Mouse (Mus musculus) myocyte (in vitro differentiated cells): ENCODE results near the gene Igsf3.

Experiments used
- CEBPB ChIP-seq: IDR thresholded peaks from 2 replicates; pipeline ENCODE4 v1.6.1; 2011; ENCODE audit warnings: mild to moderate bottlenecking, moderate library complexity; ENCODE audit not compliant: poor library complexity, insufficient read depth, severe bottlenecking
- MAX ChIP-seq: IDR thresholded peaks from one replicate; pipeline ENCODE4 v1.6.1; 2011; ENCODE audit warnings: low read depth, mild to moderate bottlenecking, control low read depth
- MYOD1 ChIP-seq, 3 experiments: IDR thresholded peaks; one replicate each; pipeline ENCODE4 v1.6.1; 2011; ENCODE audit warnings: control low read depth in 2 of 3, low read depth in 2 of 3, mild to moderate bottlenecking in 2 of 3, moderate library complexity in 1 of 3; ENCODE audit not compliant: insufficient read length in 2 of 3, control insufficient read depth in 1 of 3
- MYOG ChIP-seq, 3 experiments: IDR thresholded peaks; one replicate each; pipeline ENCODE4 v1.6.1; 2011; ENCODE audit warnings: control low read depth in 2 of 3, low read depth in 2 of 3, mild to moderate bottlenecking in 2 of 3; ENCODE audit not compliant: insufficient read length in 2 of 3, control insufficient read depth in 1 of 3, insufficient read depth in 1 of 3
- POLR2A ChIP-seq: IDR thresholded peaks from one replicate; pipeline ENCODE4 v1.6.1; 2011; ENCODE audit warnings: low read depth, mild to moderate bottlenecking, control low read depth, moderate library complexity; ENCODE audit not compliant: insufficient read length
- POLR2AphosphoS2 ChIP-seq: IDR thresholded peaks from one replicate; pipeline ENCODE4 v1.6.1; 2011; ENCODE audit warnings: low read depth, control low read depth; ENCODE audit not compliant: insufficient read length
- REST ChIP-seq: IDR thresholded peaks from one replicate; pipeline ENCODE4 v1.6.1; 2011; ENCODE audit warnings: mild to moderate bottlenecking, control low read depth, moderate library complexity; ENCODE audit not compliant: insufficient read depth, insufficient read length
- TCF12 ChIP-seq: IDR thresholded peaks from one replicate; pipeline ENCODE4 v1.6.1; 2011; ENCODE audit warnings: mild to moderate bottlenecking, control low read depth; ENCODE audit not compliant: poor library complexity, insufficient read depth, severe bottlenecking

DNA sequence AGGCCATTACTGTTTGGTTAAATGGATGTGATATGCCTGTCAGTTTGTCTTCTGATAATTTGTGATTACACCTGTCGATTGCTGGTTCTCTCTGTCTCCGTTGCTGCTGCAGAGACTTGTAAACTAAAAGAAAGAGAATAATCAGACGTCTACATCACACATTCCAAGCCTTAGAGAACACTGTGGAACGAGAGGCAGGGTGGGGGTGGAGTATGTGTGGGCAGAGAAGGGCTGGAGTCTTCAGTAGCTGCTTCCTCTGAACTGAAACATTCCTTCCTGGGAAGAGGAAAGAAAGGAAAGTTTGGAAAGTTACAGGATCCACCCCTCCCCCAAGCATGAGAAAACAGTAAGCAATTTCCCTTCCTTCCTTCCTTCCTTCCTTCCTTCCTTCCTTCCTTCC, 95.0 kb downstream of the Igsf3 start:
- TF ChIP-seq POLR2AphosphoS2 (no peak), MAX (no peak), MYOG (IDR thresholded peaks at IDR 0.05; ENCODE audit: control insufficient read depth in 1 of 3, insufficient read depth in 1 of 3, insufficient read length in 2 of 3, low read depth in 2 of 3) (no peak), POLR2A (no peak), MYOD1 (IDR thresholded peaks at IDR 0.05; ENCODE audit: control insufficient read depth in 1 of 3, insufficient read length in 2 of 3, low read depth in 2 of 3) (no peak), CEBPB (no peak), REST (no peak), TCF12 (no peak)
